18 mouse cellular contexts compared by ENCODE assay signal in genomic region chr6:33560925-33561324, GRCm38 (mm10).
A peak's percentile ranks its signal among the peaks of the same experiment; 100 is the strongest.
DNase-seq lines count a peak whose midpoint lies in the region.
"Had no signal": no experiment of that assay in that cellular context is flagged by ENCODE, and none has a peak within 500 bp of the region (broad histone marks: within the 10 kb centered on the region; RNA-seq: fewer than 3 reads in every experiment).

No protein-coding gene starts in this region.

- peak; percentile 33 to 62 for DNase-seq in frontal cortex, postnatal 36 days (ENCODE audit: low spot score in 2 of 2)
- DNase-seq in frontal cortex, postnatal 25 days (ENCODE audit: low spot score in 2 of 2) = no peak
- peak; percentile 72 for DNase-seq in right cerebral cortex, adult 18-20 months
- no peak for DNase-seq in right cerebral cortex, postnatal 4 days
- peak; percentile 40 to 62 for DNase-seq in left cerebral cortex, adult 9 months (ENCODE audit: low spot score in 2 of 2)
- DNase-seq in MN1 (ENCODE audit: low spot score) = no peak
- no peak for DNase-seq in embryo, embryonic 10 days (ENCODE audit: low spot score)
- DNase-seq: adrenal gland, postnatal 36 days; cerebellum, adult 11-12 months; cerebellum, postnatal 10 days; forebrain, postnatal 0 days; gastrocnemius, postnatal 14 days; heart, adult 2 months; heart, postnatal 14 days; kidney, adult 9 months; kidney, postnatal 14 days; lung, adult 18-20 months; lung, postnatal 14 days had no signal

Comparison
In these comparisons a context has a peak if more than half of its experiments do, and no peak if none do; other contexts are left out.
1. DNase-seq: peak in frontal cortex, postnatal 36 days (2 of 2), right cerebral cortex, adult 18-20 months (single experiment) and left cerebral cortex, adult 9 months (2 of 2); none in frontal cortex, postnatal 25 days (0 of 2), right cerebral cortex, postnatal 4 days (single experiment), MN1 (single experiment) and embryo, embryonic 10 days (single experiment).